Mouse (Mus musculus) heart, adult 2 months (tissue): ENCODE data around the gene Chrna10.

Experiments used
- CTCF ChIP-seq: fragments of 200-600 bp; IDR thresholded peaks from 2 replicates; pipeline ENCODE4 v1.8.1; 2022; ENCODE audit warnings: antibody characterized with exemption, mild to moderate bottlenecking, moderate library complexity
- EP300 ChIP-seq: fragments of 200-500 bp; IDR thresholded peaks from 2 replicates; pipeline ENCODE4 v1.6.1; 2011; ENCODE audit warnings: low read depth, low read length, control low read depth; ENCODE audit not compliant: insufficient read depth
- POLR2A ChIP-seq: fragments of 200-500 bp; IDR thresholded peaks from 2 replicates; pipeline ENCODE4 v1.6.1; 2011; ENCODE audit warnings: mild to moderate bottlenecking, low read depth, low read length, control low read depth; ENCODE audit not compliant: insufficient read depth

GRCm38 (mm10) chr7:102078517-102078916, 38.1 kb downstream of the Chrna10 start:
- peak; percentile 80 for TF ChIP-seq CTCF
- TF ChIP-seq EP300, result no peak
- TF ChIP-seq POLR2A, result no peak
